Mouse (Mus musculus): ENCODE results near the gene Kdsr. TPM values are rescaled to one million over a fixed set of nuclear protein-coding genes. Genes with fewer than 3 reads are reported as not detected.

The Kdsr gene
- polyA plus RNA-seq, 1 experiment from 2014 or later = 7.5 TPM

DNA sequence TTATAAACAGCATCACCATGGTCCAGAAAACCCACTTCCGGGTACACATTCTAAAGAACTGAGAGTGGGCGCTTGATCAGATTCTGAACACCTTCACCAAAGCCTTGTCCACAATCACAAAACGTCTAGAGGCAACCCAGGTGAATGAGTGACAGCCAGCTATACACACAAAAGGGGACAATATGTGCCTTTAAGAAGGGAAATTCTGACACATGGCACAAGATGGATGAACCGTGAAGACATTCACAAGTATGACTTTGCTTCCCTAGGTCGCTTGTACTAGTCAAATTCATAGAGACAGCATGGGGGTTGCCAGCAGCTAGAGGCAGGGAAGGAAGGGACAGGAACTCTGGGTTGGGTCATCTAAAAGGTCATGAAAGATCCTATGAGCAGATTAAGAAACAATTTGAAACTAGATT, 81.5 kb downstream of the Kdsr start:
- no peak overlapping the region for H3K4me3 ChIP-seq
- no peak for DNase-seq (ENCODE audit: low spot score)
- no peaks in the 10 kb centered on the region for H3K9me3 ChIP-seq
- H3K27me3 ChIP-seq (ENCODE audit: insufficient read depth, poor library complexity, severe bottlenecking) = no peaks in the 10 kb centered on the region
- no peak overlapping the region for H3K27ac ChIP-seq
- H3K4me1 ChIP-seq = no peaks in the 10 kb centered on the region
- H3K36me3 ChIP-seq = no peaks in the 10 kb centered on the region
- 79% methylated on average over 5 of the region's 5 CpGs for WGBS

Other genes starting within 250 kb of the Kdsr start
- 12.1 and 15.0 TPM in 2 replicates for gene Bcl2, start 45.5 kb downstream of the Kdsr start, polyA plus RNA-seq (2016; fragmentation: Nextera tagmentation; extraction: Ambion mirVana)
- 56.5 and 60.7 TPM in 2 replicates for gene Vps4b, start 37.0 kb upstream of the Kdsr start, polyA plus RNA-seq (2016; fragmentation: Nextera tagmentation; extraction: Ambion mirVana)
- gene Serpinb5, start 101.4 kb upstream of the Kdsr start, polyA plus RNA-seq (2016; fragmentation: Nextera tagmentation; extraction: Ambion mirVana) = not detected in 2 replicates
- gene Serpinb12, start 174.7 kb upstream of the Kdsr start, polyA plus RNA-seq (2016; fragmentation: Nextera tagmentation; extraction: Ambion mirVana) = 0.09 TPM in 1 of 2 replicates, not detected in the other
- gene Serpinb13, start 221.3 kb upstream of the Kdsr start, polyA plus RNA-seq (2016; fragmentation: Nextera tagmentation; extraction: Ambion mirVana) = not detected in 2 replicates

Data from heart, embryonic 10.5 days (tissue).